Mouse (Mus musculus): ENCODE results near the gene Vps26c.

GRCm38 (mm10) chr16:94517606-94518005 is 9.0 kb downstream of the Vps26c start:
- TF ChIP-seq CTCF (IDR thresholded peaks at IDR 0.05; ENCODE audit: insufficient read depth, low read length) (no peak), POLR2A (IDR thresholded peaks at IDR 0.05; ENCODE audit: borderline replicate concordance, extremely low read depth, low read depth, low read length) (no peak)
